ENCODE assay signal across 25 mouse cellular contexts in genomic region chr14:40533031-40533430, GRCm38 (mm10).
"Had no signal": no experiment of that assay in that cellular context is flagged by ENCODE, and none has a peak within 500 bp of the region (broad histone marks: within the 10 kb centered on the region; RNA-seq: fewer than 3 reads in every experiment).

No protein-coding gene starts in this region.

- H3K4me1 ChIP-seq: embryonic facial prominence, embryonic 10.5 days; embryonic facial prominence, embryonic 12.5 days; embryonic facial prominence, embryonic 13.5 days; embryonic facial prominence, embryonic 15.5 days; forebrain, embryonic 10.5 days; forebrain, embryonic 12.5 days; forebrain, embryonic 13.5 days; forebrain, embryonic 15.5 days had no signal

- DNase-seq: cerebellum, adult 9-10 months; cerebellum, adult 9-11 months; cerebellum, postnatal 10 days; cerebellum, postnatal 14 days; cerebellum, postnatal 25 days; cerebellum, postnatal 36 days; embryo, embryonic 11 days; forebrain, postnatal 0 days; gastrocnemius, adult 2 months; gastrocnemius, postnatal 10 days; gastrocnemius, postnatal 14 days; gastrocnemius, postnatal 25 days; gastrocnemius, postnatal 36 days; heart, adult 11 months; heart, adult 18-20 months; heart, adult 2 months had no signal

- H3K4me3 ChIP-seq: embryonic facial prominence, embryonic 10.5 days; embryonic facial prominence, embryonic 12.5 days; embryonic facial prominence, embryonic 13.5 days; embryonic facial prominence, embryonic 15.5 days; erythroblast, embryonic 14.5 days; forebrain, embryonic 10.5 days; forebrain, embryonic 12.5 days; forebrain, embryonic 13.5 days; forebrain, embryonic 15.5 days; gastrocnemius, adult 2 months; heart, adult 2 months had no signal
